Mouse (Mus musculus): Measurements from ENCODE around the gene Ywhae. TPM values are rescaled to one million over a fixed set of nuclear protein-coding genes. Genes with fewer than 3 reads are reported as not detected.
A peak's percentile ranks its signal among the peaks of the same experiment; 100 is the strongest.

Ywhae gene
- polyA plus RNA-seq, 1 experiment from 2014 or later, result 681 TPM

GRCm38 (mm10) chr11:75765161-75765560, 32.5 kb downstream of the Ywhae start:
- Histone ChIP-seq H3K9ac (no peak overlapping the region), H3K4me3 (no peak overlapping the region), H3K4me1 (peaks cover 17% of the 10 kb centered on the region), H3K36me3 (peaks cover 79% of the 10 kb centered on the region), H3K27ac (replicated peaks) (no peak overlapping the region), H3K27me3 (replicated peaks) (no peaks in the 10 kb centered on the region), H3K4me2 (no peak overlapping the region), H3K9me3 (no peaks in the 10 kb centered on the region)
- no peak for ATAC-seq (ENCODE audit: extremely low read depth, insufficient number of reproducible peaks, low FRiP score, low TSS enrichment)
- 80% methylated on average over 8 of the region's 8 CpGs for WGBS

- WGBS, result 67% methylated on average over 2 of the region's 2 CpGs
- Histone ChIP-seq H3K36me3 (peaks cover 60% of the 10 kb centered on the region), H3K9me3 (no peaks in the 10 kb centered on the region), H3K4me1 (peaks cover 17% of the 10 kb centered on the region), H3K9ac (no peak overlapping the region), H3K27ac (replicated peaks) (no peak overlapping the region; the same call in 1 of the 2 replicates), H3K27me3 (replicated peaks) (no peaks in the 10 kb centered on the region; the same call in 1 of the 2 replicates), H3K4me3 (no peak overlapping the region), H3K4me2 (no peak overlapping the region)
- no peak for ATAC-seq (ENCODE audit: extremely low read depth, insufficient number of reproducible peaks, low FRiP score, low TSS enrichment)
Measured at GRCm38 (mm10) chr11:75767014-75767413, 34.3 kb downstream of the Ywhae start.

- peaks cover 49% of the 10 kb centered on the region for H3K36me3 ChIP-seq
- peak overlapping the region; percentile 60 for H3K4me2 ChIP-seq
- peak overlapping the region; percentile 25; the same call in 1 of the 2 replicates for H3K27ac ChIP-seq (replicated peaks)
- H3K27me3 ChIP-seq (replicated peaks), result peaks cover 2% of the 10 kb centered on the region; the same call in 1 of the 2 replicates
- WGBS, result 58% methylated on average over 6 of the region's 6 CpGs
- H3K4me1 ChIP-seq, result peaks cover 17% of the 10 kb centered on the region
- H3K9ac ChIP-seq, result no peak overlapping the region
- H3K9me3 ChIP-seq, result no peaks in the 10 kb centered on the region
- no peak for ATAC-seq (ENCODE audit: extremely low read depth, insufficient number of reproducible peaks, low FRiP score, low TSS enrichment)
- no peak overlapping the region for H3K4me3 ChIP-seq
Measured at GRCm38 (mm10) chr11:75768091-75768989, 35.7 kb downstream of the Ywhae start.

- Histone ChIP-seq H3K27me3 (replicated peaks) (peaks cover 4% of the 10 kb centered on the region; the same call in 1 of the 2 replicates), H3K4me3 (peak overlapping the region; percentile 24; the same call in 1 of the 2 replicates), H3K4me2 (peak overlapping the region; percentile 60), H3K9me3 (no peaks in the 10 kb centered on the region), H3K9ac (peak overlapping the region; percentile 41; the same call in 1 of the 2 replicates), H3K4me1 (peaks cover 17% of the 10 kb centered on the region), H3K27ac (replicated peaks) (peak overlapping the region; percentile 25), H3K36me3 (peaks cover 41% of the 10 kb centered on the region)
- peak; percentile 83 for ATAC-seq (ENCODE audit: extremely low read depth, insufficient number of reproducible peaks, low FRiP score, low TSS enrichment)
- under 1% methylated on average over 23 of the region's 23 CpGs for WGBS
Measured at GRCm38 (mm10) chr11:75769206-75769605, 36.5 kb downstream of the Ywhae start.

- Histone ChIP-seq H3K9me3 (no peaks in the 10 kb centered on the region), H3K27me3 (replicated peaks) (peaks cover 18% of the 10 kb centered on the region; the same call in 1 of the 2 replicates), H3K27ac (replicated peaks) (no peak overlapping the region), H3K36me3 (peaks cover 7% of the 10 kb centered on the region), H3K4me2 (no peak overlapping the region), H3K9ac (no peak overlapping the region), H3K4me1 (peaks cover 17% of the 10 kb centered on the region), H3K4me3 (no peak overlapping the region)
- 69% methylated on average over 5 of the region's 5 CpGs for WGBS
- no peak for ATAC-seq (ENCODE audit: extremely low read depth, insufficient number of reproducible peaks, low FRiP score, low TSS enrichment)
Measured at GRCm38 (mm10) chr11:75772562-75772961, 39.9 kb downstream of the Ywhae start.

GRCm38 (mm10) chr11:75775919-75776318, 43.2 kb downstream of the Ywhae start:
- no peak overlapping the region for H3K4me3 ChIP-seq
- no peaks in the 10 kb centered on the region for H3K36me3 ChIP-seq
- WGBS, result 89% methylated on average over 1 of the region's 1 CpGs
- H3K4me2 ChIP-seq, result no peak overlapping the region
- no peaks in the 10 kb centered on the region for H3K4me1 ChIP-seq
- no peaks in the 10 kb centered on the region for H3K9me3 ChIP-seq
- H3K27ac ChIP-seq (replicated peaks), result no peak overlapping the region
- H3K27me3 ChIP-seq (replicated peaks), result peaks cover 20% of the 10 kb centered on the region; the same call in 1 of the 2 replicates
- ATAC-seq (ENCODE audit: extremely low read depth, insufficient number of reproducible peaks, low FRiP score, low TSS enrichment), result no peak
- H3K9ac ChIP-seq, result no peak overlapping the region

GRCm38 (mm10) chr11:75781919-75782318, 49.2 kb downstream of the Ywhae start:
- Histone ChIP-seq H3K4me2 (no peak overlapping the region), H3K9ac (no peak overlapping the region), H3K36me3 (no peaks in the 10 kb centered on the region), H3K4me3 (no peak overlapping the region), H3K27ac (replicated peaks) (no peak overlapping the region), H3K9me3 (no peaks in the 10 kb centered on the region), H3K4me1 (no peaks in the 10 kb centered on the region), H3K27me3 (replicated peaks) (peaks cover 12% of the 10 kb centered on the region)
- 20% methylated on average over 6 of the region's 6 CpGs for WGBS
- ATAC-seq (ENCODE audit: extremely low read depth, insufficient number of reproducible peaks, low FRiP score, low TSS enrichment), result no peak

- no peaks in the 10 kb centered on the region for H3K9me3 ChIP-seq
- no peaks in the 10 kb centered on the region for H3K4me1 ChIP-seq
- WGBS, result 72% methylated on average over 5 of the region's 5 CpGs
- ATAC-seq (ENCODE audit: extremely low read depth, insufficient number of reproducible peaks, low FRiP score, low TSS enrichment), result no peak
- H3K36me3 ChIP-seq, result no peaks in the 10 kb centered on the region
- no peak overlapping the region for H3K27ac ChIP-seq (replicated peaks)
- no peak overlapping the region for H3K9ac ChIP-seq
- no peak overlapping the region for H3K4me3 ChIP-seq
- H3K4me2 ChIP-seq, result no peak overlapping the region
- H3K27me3 ChIP-seq (replicated peaks), result peaks cover 7% of the 10 kb centered on the region
Measured at GRCm38 (mm10) chr11:75783799-75784198, 51.1 kb downstream of the Ywhae start.

GRCm38 (mm10) chr11:75785897-75786296, 53.2 kb downstream of the Ywhae start:
- Histone ChIP-seq H3K9ac (no peak overlapping the region), H3K36me3 (no peaks in the 10 kb centered on the region), H3K4me2 (no peak overlapping the region), H3K27ac (replicated peaks) (no peak overlapping the region), H3K27me3 (replicated peaks) (peaks cover 23% of the 10 kb centered on the region), H3K4me1 (no peaks in the 10 kb centered on the region), H3K4me3 (no peak overlapping the region), H3K9me3 (no peaks in the 10 kb centered on the region)
- WGBS, result 71% methylated on average over 8 of the region's 8 CpGs
- no peak for ATAC-seq (ENCODE audit: extremely low read depth, insufficient number of reproducible peaks, low FRiP score, low TSS enrichment)

- no peak overlapping the region for H3K9ac ChIP-seq
- H3K27me3 ChIP-seq (replicated peaks), result peaks cover 84% of the 10 kb centered on the region
- H3K4me3 ChIP-seq, result no peak overlapping the region
- H3K9me3 ChIP-seq, result no peaks in the 10 kb centered on the region
- WGBS, result 58% methylated on average over 5 of the region's 5 CpGs
- peaks cover 13% of the 10 kb centered on the region; the same call in 1 of the 2 replicates for H3K4me1 ChIP-seq
- H3K36me3 ChIP-seq, result no peaks in the 10 kb centered on the region
- no peak overlapping the region for H3K4me2 ChIP-seq
- no peak for ATAC-seq (ENCODE audit: extremely low read depth, insufficient number of reproducible peaks, low FRiP score, low TSS enrichment)
- no peak overlapping the region for H3K27ac ChIP-seq (replicated peaks)
Measured at GRCm38 (mm10) chr11:75792535-75792934, 59.9 kb downstream of the Ywhae start.

GRCm38 (mm10) chr11:75793351-75793750, 60.7 kb downstream of the Ywhae start:
- Histone ChIP-seq H3K27me3 (replicated peaks) (peaks cover 93% of the 10 kb centered on the region), H3K9ac (no peak overlapping the region), H3K36me3 (no peaks in the 10 kb centered on the region), H3K27ac (replicated peaks) (no peak overlapping the region), H3K4me2 (no peak overlapping the region), H3K9me3 (no peaks in the 10 kb centered on the region), H3K4me1 (peaks cover 13% of the 10 kb centered on the region; the same call in 1 of the 2 replicates), H3K4me3 (no peak overlapping the region)
- ATAC-seq (ENCODE audit: extremely low read depth, insufficient number of reproducible peaks, low FRiP score, low TSS enrichment), result no peak
- 74% methylated on average over 5 of the region's 5 CpGs for WGBS
